Mouse (Mus musculus) G1E (cell line): Measurements from ENCODE around the gene Gnb1l.

Source experiments
- CTCF ChIP-seq: IDR thresholded peaks from 2 replicates; pipeline ENCODE4 v1.5.1; 2012; ENCODE audit warnings: low read depth, low read length, inconsistent platforms, mixed read lengths
- GATA1 ChIP-seq: IDR thresholded peaks from 2 replicates; pipeline ENCODE4 v1.6.1; 2012; ENCODE audit warnings: borderline replicate concordance, low read length, inconsistent platforms, mixed read lengths

DNA sequence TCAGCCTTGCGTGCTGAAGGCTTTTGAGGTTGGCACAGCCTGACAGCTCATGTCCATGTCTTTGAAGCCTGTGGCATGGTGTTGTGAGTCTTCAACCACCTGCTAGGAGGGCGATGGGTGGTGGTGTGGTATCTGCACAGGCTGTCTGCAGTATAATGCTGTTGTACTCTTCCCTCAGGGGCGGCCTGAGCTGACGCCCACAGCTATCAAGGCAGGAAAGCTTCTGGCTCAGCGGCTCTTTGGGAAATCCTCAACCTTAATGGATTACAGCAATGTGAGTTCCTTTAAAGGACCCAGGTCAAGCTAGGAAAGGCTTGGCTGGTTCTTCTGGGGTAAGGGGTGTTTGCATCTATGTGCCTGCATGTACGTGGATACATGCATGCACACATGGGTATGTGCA is 26.5 kb upstream of the Gnb1l start:
- no peak for TF ChIP-seq CTCF
- no peak for TF ChIP-seq GATA1
